Mouse (Mus musculus) thymus, postnatal 25 days (tissue): Measurements from ENCODE around the gene Mafk.
"Not testable (repeated sequence)": the region's sequence is repeated elsewhere in the genome, so short reads cannot be mapped to it uniquely, and the experiment has no call there.

Source experiments
- DNase-seq: peaks from one replicate; pipeline ENCODE4 v3.0.0; 2022

Mafk gene

GRCm38 (mm10) chr5:139791227-139792158 lies at the start of gene Mafk:
TSS of gene Mafk (plus strand) at chr5:139791513.
- peak; percentile 99 for DNase-seq

DNA sequence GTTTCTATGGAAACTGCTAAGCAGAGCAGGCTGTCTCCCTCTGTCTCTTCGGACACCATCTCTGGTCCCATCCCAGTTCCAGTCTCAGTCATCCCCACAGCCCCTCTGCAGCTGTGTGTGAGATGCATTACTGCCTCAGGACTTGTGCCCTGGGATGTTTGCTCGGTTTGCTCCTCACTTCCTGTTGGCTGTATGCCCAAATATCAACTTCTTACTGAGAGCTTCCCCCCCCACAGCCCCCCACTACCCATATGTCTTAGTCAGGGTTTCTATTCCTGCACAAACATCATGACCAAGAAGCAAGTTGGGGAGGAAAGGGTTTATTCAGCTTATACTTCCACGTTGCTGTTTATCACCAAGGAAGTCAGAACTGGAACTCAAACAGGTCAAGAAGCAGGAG lies 48.7 kb upstream of the Mafk start:
- DNase-seq, result not testable (repeated sequence)

DNA sequence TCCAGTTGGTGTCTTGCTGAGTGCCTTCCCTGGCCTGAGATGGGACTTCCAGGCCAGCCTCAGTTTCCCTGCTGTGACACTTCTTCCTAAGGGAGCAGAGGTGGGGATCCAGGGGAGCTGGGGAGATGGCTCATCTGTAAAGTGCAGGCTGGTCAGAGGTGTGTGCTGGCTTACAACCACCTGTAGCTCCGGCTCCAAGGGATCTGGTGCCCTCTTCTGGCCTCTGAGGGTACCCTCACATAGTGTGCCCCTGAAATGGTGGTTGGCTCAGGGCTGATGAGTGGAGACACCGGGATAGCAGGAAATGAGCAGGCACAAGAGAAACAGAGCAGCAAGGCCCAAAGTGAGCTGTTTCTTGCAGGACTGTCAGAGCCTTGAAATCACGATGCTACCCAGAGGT lies 45.5 kb upstream of the Mafk start:
- DNase-seq, result peak; percentile 76

GRCm38 (mm10) chr5:139749413-139750125 lies 41.7 kb upstream of the Mafk start:
- DNase-seq, result no peak

- peak; percentile 62 for DNase-seq
Observed at GRCm38 (mm10) chr5:139750535-139750934, 40.8 kb upstream of the Mafk start.

GRCm38 (mm10) chr5:139754753-139755152 lies 36.6 kb upstream of the Mafk start:
- peak; percentile 34 for DNase-seq

- no peak for DNase-seq
Observed at GRCm38 (mm10) chr5:139756135-139756534, 35.2 kb upstream of the Mafk start.

GRCm38 (mm10) chr5:139756586-139756985 lies 34.7 kb upstream of the Mafk start:
- no peak for DNase-seq

GRCm38 (mm10) chr5:139758096-139758495 lies 33.2 kb upstream of the Mafk start:
- DNase-seq, result no peak

DNA sequence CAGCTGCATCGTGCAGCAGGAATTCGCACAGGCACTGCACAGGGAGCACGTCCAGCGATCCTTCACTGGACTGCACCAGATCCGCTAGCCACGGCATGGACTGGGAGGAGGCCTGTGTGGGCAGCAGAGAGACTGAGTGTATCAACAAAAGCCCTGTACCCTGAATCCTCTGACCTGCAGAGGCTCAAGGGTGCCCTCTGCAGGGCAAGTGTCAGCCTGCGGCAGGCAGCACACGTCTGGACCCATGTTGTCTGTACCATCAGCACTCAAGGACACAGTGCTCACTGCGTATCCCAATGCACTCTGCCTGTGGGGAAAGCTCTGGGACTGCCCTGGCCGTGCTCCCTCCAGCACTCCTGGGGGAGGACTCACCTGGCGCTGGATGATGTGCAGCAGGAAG lies 27.0 kb upstream of the Mafk start:
- peak; percentile 26 for DNase-seq

DNA sequence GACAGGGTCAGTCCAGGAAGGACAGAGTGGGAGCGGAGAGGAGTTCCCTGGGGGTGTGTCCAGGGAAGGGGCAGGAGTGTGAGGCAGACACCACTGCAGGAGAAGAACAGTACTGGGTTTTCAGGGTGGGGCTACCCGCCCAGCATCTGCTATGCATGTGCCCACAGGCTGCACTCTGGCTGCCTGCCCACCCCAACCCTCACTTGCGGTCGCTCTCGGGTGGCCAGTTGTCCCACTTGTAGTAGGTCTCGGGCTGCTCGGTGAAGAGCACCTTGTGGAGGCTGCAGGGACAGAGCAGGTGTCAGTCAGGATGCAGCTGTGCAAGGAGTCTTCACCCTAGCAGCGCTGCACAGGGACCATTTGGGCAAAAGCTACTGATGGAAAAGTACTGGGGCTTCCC lies 23.1 kb upstream of the Mafk start:
- no peak for DNase-seq

DNA sequence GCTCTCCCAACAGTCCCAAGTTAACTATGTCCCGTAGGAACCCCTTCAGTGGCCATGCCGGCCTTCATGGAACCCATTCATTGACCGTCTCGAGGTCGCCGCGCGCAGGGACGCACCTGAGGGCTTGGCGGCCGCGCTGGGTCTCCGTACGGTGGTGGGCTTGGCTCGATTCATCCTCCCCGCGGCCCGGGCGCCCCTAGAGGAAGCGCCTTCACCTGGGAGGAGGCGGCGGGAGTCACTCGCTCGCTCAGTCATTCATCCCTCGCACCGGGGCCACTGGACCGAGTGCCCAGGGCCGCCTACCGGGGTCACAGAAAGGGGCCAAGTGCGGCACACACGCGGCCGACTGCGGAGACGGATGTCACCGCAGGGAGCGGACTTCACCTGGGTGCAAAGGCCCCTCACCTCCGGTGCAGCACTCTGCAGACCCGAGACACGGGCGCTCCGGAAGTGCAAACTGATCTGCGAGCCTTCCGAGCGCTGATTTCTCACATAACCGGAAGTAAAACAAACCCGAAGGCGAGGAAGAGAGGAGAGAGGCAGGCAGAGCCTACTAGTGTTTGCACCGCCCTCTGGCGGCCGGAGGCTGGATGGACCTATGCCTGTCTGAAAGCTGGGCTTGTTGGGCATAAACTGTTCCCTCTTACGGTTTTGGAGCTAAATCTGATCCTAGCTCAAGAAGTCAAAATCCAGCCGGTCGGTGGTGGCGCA lies 15.9 kb upstream of the Mafk start, which contains the start of gene Ints1:
Gene Ints1 (minus strand): TSS at position 459 of the 711 bp plus-strand sequence.
- peak; percentile 97 for DNase-seq

- peak; percentile 73 for DNase-seq
Observed at GRCm38 (mm10) chr5:139776966-139777365, 14.3 kb upstream of the Mafk start.

GRCm38 (mm10) chr5:139781406-139781805 lies 9.9 kb upstream of the Mafk start:
- DNase-seq, result no peak

DNA sequence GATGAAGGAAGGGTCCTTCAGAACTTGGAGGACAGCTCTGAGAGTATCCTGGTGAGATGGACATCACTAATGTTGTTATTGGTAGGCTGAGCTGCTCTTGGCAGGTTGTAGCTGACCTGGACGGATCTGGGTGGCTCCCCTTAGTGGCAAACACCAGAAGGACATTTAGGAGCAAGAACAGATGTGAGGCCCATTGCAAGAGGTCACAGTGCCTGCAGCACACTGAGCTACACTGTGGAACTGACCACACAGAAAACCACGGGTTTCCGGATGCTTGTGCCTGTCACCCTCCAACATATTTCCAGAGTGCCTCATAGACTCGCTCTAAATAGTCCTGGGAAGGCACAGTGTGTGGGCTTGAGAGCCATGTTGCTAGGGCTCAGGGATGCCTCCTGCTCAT lies 1.8 kb upstream of the Mafk start:
- no peak for DNase-seq

DNA sequence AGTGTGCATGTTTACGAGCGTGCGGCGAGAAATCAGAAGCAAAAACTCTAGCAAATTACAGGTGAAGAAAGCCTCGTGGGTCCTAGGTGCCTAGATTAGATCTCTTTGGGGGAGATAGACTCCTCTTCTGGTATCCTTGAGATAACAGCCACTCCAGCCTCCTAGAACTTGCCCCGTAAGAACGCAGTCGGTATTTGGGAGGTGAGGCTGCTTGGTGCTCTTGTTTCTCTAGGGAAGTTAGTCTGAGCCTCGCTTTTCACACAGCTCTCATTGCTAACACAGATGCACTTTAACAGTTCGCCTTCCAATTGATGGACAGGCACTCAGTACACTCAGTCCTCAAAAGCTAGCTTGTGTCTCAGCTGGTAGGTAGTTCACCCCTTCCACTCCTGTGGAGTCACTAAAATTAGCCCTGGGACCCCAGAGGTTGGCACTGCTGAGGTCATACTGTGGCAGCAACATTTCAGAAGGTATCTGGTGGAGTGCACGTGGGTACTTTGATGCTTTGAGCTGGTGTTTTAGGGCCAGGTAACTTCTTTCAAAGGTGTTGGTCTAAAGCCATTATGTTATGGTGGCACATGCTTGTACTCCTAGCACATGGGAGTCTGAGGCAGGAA lies 954 bp downstream of the Mafk start:
- DNase-seq, result no peak

DNA sequence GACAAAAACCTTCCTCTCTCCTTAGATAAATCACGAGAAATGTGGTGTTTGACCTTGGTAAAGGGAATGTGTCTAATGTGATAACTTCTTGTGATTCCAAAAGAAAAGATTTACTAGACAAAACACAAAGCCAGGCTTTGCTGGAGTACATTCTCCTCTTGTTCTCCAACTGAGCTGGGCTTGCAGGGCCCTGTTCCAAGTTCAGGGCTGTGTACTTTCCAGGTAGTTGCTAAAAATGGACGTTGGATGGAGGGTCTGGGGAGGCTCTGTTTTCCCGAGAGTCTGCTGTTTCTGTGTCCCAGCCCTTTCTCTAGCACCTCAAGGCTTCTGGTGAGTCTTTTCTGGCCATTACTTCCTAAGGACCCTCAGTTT lies 1.6 kb downstream of the Mafk start:
- DNase-seq, result no peak

DNA sequence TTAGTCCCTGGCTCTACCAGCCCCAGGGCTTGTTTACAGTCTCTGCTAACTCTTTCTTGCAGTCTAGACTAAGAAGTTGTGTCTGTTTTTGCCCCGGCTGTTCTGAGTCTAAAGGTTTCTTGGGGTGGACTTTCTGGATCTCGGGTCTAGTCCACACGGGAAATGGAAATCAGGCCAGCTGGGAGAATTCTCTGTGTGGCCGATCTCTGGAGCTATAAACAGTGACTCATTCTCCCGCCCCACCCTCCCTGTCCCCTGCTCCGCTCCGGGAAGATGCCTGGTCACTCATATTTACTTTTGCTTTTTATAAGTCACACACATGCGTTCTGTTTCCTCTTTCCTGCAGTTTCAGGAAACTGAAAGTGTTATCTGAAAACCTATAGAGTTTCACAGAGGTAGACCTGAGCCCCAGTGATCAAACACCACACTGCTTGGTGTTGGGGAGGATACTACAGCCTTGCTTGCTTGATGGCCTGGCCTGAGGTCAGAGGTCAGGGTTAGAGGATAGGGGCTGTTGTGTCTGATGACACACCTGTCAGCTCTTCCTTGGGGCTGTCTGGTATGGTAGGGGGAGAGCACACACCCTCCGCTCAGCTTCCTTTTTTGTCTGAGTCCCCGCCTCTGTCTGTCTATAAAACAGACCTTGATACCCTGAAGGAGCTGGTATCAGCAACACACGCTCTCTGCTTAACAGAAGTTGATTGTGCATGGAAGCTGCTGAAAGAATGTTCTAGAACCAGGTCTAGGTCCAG lies 2.2 kb downstream of the Mafk start:
- peak; percentile 22 for DNase-seq

- DNase-seq, result no peak
Observed at GRCm38 (mm10) chr5:139794137-139794536, 2.8 kb downstream of the Mafk start.

- DNase-seq, result no peak
Observed at GRCm38 (mm10) chr5:139794938-139795337, 3.6 kb downstream of the Mafk start.

DNA sequence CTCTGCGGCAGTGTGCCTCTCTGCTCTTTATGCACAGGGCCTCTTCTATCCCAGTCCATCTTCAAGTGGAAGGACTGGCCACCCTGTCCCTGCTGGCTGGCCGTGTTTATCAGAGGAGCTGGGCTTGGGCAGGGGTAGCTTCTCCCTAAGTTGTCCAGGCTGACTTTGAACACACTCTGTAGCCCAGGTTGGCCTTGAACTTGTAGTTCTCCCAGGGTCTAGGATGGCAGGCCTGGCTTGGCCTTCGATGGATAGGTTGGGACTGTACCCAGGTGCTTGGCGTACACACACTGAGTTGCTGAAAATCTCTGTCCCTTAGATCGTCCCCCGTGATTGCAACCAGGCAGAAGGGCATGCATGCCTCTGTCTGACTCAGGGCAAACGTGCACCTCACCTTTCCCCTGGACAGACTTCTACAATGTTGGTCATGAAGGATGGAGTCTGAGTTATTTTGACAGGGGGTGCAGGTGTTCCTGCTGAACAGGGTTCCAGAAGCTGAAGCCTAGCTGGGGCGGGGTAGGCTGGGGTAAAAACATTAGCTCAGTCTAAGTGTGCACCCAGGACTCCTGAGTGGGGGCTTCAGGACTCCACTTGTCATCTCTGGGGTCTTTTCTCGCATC lies 4.8 kb downstream of the Mafk start:
- DNase-seq, result no peak

- no peak for DNase-seq
Observed at GRCm38 (mm10) chr5:139796900-139797299, 5.6 kb downstream of the Mafk start.
